Mouse (Mus musculus): Measurements from ENCODE around the gene Olfr937. TPM values are rescaled to one million over a fixed set of nuclear protein-coding genes. Genes with fewer than 3 reads are reported as not detected.

Gene Olfr937
- not detected in 2 replicates for polyA plus RNA-seq (2014; fragmentation: Nextera tagmentation; extraction: Ambion mirVana)

DNA sequence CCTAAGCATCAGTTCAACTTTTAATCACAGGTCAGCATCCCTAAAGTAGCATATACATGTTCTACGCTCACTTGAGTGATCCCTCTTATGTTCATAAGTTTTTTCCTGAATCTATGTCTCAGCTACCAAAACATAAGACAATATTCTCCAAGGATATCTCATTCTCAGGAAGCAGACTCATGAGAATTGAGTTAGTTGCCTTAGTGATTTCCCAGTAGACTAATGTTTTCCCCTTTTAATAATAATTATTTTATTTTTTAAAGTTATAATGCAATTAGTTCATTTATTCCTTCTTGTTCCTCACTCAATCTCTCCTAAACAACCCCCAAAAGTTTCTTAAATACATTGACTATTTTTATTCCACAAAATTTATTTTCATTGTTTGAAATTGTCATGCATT, at the start of gene Olfr937:
Gene Olfr937, minus strand, starts transcription at position 101 of the 400 bp plus-strand sequence.
- Histone ChIP-seq H3K4me1 (replicated peaks; ENCODE audit: control insufficient read depth, insufficient read depth, low read length) (no peaks in the 10 kb centered on the region), H3K27ac (ENCODE audit: low read depth, low read length) (no peak within 1 kb of the TSS)
- WGBS = 85% methylated on average over 1 of the region's 1 CpGs

DNA sequence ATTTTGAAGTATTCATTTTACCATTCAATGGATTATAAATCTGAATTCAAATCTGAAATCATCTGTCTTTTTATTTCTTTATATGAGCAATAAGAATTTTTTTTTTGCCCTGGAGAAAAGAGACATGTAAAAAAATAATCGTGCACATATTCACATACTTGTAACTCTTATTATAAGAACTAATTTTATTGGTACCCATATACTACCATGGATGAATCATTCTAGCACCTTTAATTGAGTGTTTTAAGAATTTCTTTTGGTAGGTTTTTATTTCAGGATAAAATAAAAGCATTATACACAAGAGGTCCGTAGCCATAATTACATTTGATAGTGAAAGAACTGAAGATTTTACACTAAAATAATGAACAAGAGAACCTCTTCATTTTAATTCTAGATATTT, 14.0 kb upstream of the Olfr937 start, which contains the start of gene Olfr938:
Gene Olfr938, minus strand, starts transcription at position 101 of the 400 bp plus-strand sequence.
- Histone ChIP-seq H3K4me2 (ENCODE audit: low read depth, low read length, severe bottlenecking) (no peak within 1 kb of the TSS), H3K36me3 (ENCODE audit: control insufficient read depth, insufficient read depth, low read length) (no peaks in the 10 kb centered on the region), H3K4me1 (replicated peaks; ENCODE audit: control insufficient read depth, insufficient read depth, low read length) (no peaks in the 10 kb centered on the region), H3K27me3 (ENCODE audit: control insufficient read depth, insufficient read depth, low read length) (no peaks in the 10 kb centered on the region), H3K9ac (ENCODE audit: low read length) (no peak within 1 kb of the TSS), H3K9me3 (ENCODE audit: control insufficient read depth, low read length) (no peaks in the 10 kb centered on the region), H3K27ac (ENCODE audit: low read depth, low read length) (no peak within 1 kb of the TSS), H3K4me3 (ENCODE audit: low read depth, low read length) (no peak within 1 kb of the TSS)
- WGBS = 89% methylated on average over 2 of the region's 2 CpGs
- DNase-seq (ENCODE audit: low spot score) = no peak
- ATAC-seq (replicated peaks; ENCODE audit: low FRiP score) = no peak

More for the DNA sequence above, at the start of gene Olfr937:
- no peaks in the 10 kb centered on the region for H3K36me3 ChIP-seq (ENCODE audit: control insufficient read depth, insufficient read depth, low read length)
- H3K9ac ChIP-seq (ENCODE audit: low read length) = no peak within 1 kb of the TSS
- no peak for ATAC-seq (replicated peaks; ENCODE audit: low FRiP score)
- H3K4me2 ChIP-seq (ENCODE audit: low read depth, low read length, severe bottlenecking) = no peak within 1 kb of the TSS
- H3K9me3 ChIP-seq (ENCODE audit: control insufficient read depth, low read length) = no peaks in the 10 kb centered on the region
- no peaks in the 10 kb centered on the region for H3K27me3 ChIP-seq (ENCODE audit: control insufficient read depth, insufficient read depth, low read length)
- H3K4me3 ChIP-seq (ENCODE audit: low read depth, low read length) = no peak within 1 kb of the TSS
- DNase-seq (ENCODE audit: low spot score) = no peak

DNA sequence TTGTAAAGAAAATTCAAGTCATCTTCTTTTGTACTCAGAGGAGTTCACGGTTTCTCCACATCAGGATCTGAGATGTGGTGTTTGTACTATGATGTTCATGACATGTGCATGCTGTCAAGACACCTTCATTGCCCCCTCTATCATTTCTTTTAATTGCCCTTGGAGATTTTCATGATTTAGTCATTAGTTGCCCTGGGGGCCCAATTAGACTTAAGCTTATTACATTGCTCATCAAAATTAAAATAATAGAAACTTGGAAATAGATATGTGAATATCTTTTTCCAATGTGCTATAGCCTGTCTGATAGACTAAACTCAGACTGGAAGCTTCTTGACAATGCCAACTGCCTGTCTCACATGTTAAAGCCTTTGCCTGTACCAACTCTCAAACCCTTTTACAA, 41.5 kb downstream of the Olfr937 start, which contains the start of gene Olfr146:
Gene Olfr146, minus strand, starts transcription at position 101 of the 400 bp plus-strand sequence.
- Histone ChIP-seq H3K4me3 (ENCODE audit: low read depth, low read length) (no peak within 1 kb of the TSS), H3K4me2 (ENCODE audit: low read depth, low read length, severe bottlenecking) (no peak within 1 kb of the TSS), H3K27ac (ENCODE audit: low read depth, low read length) (no peak within 1 kb of the TSS), H3K9ac (ENCODE audit: low read length) (no peak within 1 kb of the TSS), H3K36me3 (ENCODE audit: control insufficient read depth, insufficient read depth, low read length) (no peaks in the 10 kb centered on the region), H3K27me3 (ENCODE audit: control insufficient read depth, insufficient read depth, low read length) (no peaks in the 10 kb centered on the region), H3K4me1 (replicated peaks; ENCODE audit: control insufficient read depth, insufficient read depth, low read length) (no peaks in the 10 kb centered on the region), H3K9me3 (ENCODE audit: control insufficient read depth, low read length) (no peaks in the 10 kb centered on the region)
- no peak for ATAC-seq (replicated peaks; ENCODE audit: low FRiP score)
- WGBS = 91% methylated on average over 1 of the region's 1 CpGs
- DNase-seq (ENCODE audit: low spot score) = no peak

Small RNAs within 50 kb of the gene (microRNA-seq; reads per million reads assigned to microRNA genes)
- gene Gm25032 (ENCODE audit: insufficient number of aligned reads) = not detected
- gene Gm25529 (ENCODE audit: insufficient number of aligned reads) = not detected

Other genes starting within 250 kb of the Olfr937 start
- not detected in 2 replicates for gene Olfr923, start 238.4 kb downstream of the Olfr937 start, polyA plus RNA-seq (2014; fragmentation: Nextera tagmentation; extraction: Ambion mirVana)
- not detected in 2 replicates for gene Olfr924, start 220.5 kb downstream of the Olfr937 start, polyA plus RNA-seq (2014; fragmentation: Nextera tagmentation; extraction: Ambion mirVana)
- gene Olfr26, start 209.9 kb downstream of the Olfr937 start, polyA plus RNA-seq (2014; fragmentation: Nextera tagmentation; extraction: Ambion mirVana) = not detected in 2 replicates
- not detected in 2 replicates for gene Olfr926, start 187.8 kb downstream of the Olfr937 start, polyA plus RNA-seq (2014; fragmentation: Nextera tagmentation; extraction: Ambion mirVana)
- gene Olfr930, start 135.1 kb downstream of the Olfr937 start, polyA plus RNA-seq (2014; fragmentation: Nextera tagmentation; extraction: Ambion mirVana) = not detected in 2 replicates
- gene Olfr933, start 92.6 kb downstream of the Olfr937 start, polyA plus RNA-seq (2014; fragmentation: Nextera tagmentation; extraction: Ambion mirVana) = not detected in 2 replicates
- gene Olfr934, start 76.6 kb downstream of the Olfr937 start, polyA plus RNA-seq (2014; fragmentation: Nextera tagmentation; extraction: Ambion mirVana) = not detected in 2 replicates
- not detected in 2 replicates for gene Olfr935, start 65.3 kb downstream of the Olfr937 start, polyA plus RNA-seq (2014; fragmentation: Nextera tagmentation; extraction: Ambion mirVana)
- not detected in 2 replicates for gene Olfr146, start 41.6 kb downstream of the Olfr937 start, polyA plus RNA-seq (2014; fragmentation: Nextera tagmentation; extraction: Ambion mirVana)
- gene Olfr938, start 13.9 kb upstream of the Olfr937 start, polyA plus RNA-seq (2014; fragmentation: Nextera tagmentation; extraction: Ambion mirVana) = not detected in 2 replicates
- gene Olfr27, start 63.2 kb upstream of the Olfr937 start, polyA plus RNA-seq (2014; fragmentation: Nextera tagmentation; extraction: Ambion mirVana) = not detected in 2 replicates
- not detected in 2 replicates for gene Olfr943, start 101.4 kb upstream of the Olfr937 start, polyA plus RNA-seq (2014; fragmentation: Nextera tagmentation; extraction: Ambion mirVana)
- gene Olfr944, start 137.0 kb upstream of the Olfr937 start, polyA plus RNA-seq (2014; fragmentation: Nextera tagmentation; extraction: Ambion mirVana) = not detected in 2 replicates
- gene Olfr1537, start 185.0 kb upstream of the Olfr937 start, polyA plus RNA-seq (2014; fragmentation: Nextera tagmentation; extraction: Ambion mirVana) = not detected in 2 replicates
- gene Olfr945, start 211.9 kb upstream of the Olfr937 start, polyA plus RNA-seq (2014; fragmentation: Nextera tagmentation; extraction: Ambion mirVana) = not detected in 2 replicates

Measured in forebrain, embryonic 11.5 days (tissue).